Mouse (Mus musculus) CH12.LX (cell line): Measurements from ENCODE around the gene Il1rn.

Experiments
- CHD1 ChIP-seq: IDR thresholded peaks from 2 replicates; pipeline ENCODE4 v1.6.1; 2012; ENCODE audit warnings: low read depth, low read length, improper control_type of control experiment, inconsistent platforms
- CTCF ChIP-seq, 2 experiments: IDR thresholded peaks in 1 of 2; conservative IDR thresholded peaks in 1 of 2; 2 replicates each; pipeline ENCODE4 v1.5.1; 2011 to 2012; ENCODE audit warnings: low read depth in 2 of 2, low read length in 2 of 2, improper control_type of control experiment in 1 of 2, inconsistent platforms in 1 of 2, mild to moderate bottlenecking in 1 of 2, moderate library complexity in 1 of 2
- HCFC1 ChIP-seq: IDR thresholded peaks from 2 replicates; pipeline ENCODE4 v1.6.1; 2012; ENCODE audit warnings: low read depth, mild to moderate bottlenecking, inconsistent platforms, low read length, improper control_type of control experiment
- JUND ChIP-seq: conservative IDR thresholded peaks from 2 replicates; pipeline ENCODE4 v1.6.1; 2011; ENCODE audit warnings: low read depth, low read length, improper control_type of control experiment
- POLR2A ChIP-seq: IDR thresholded peaks from 2 replicates; pipeline ENCODE4 v1.6.1; 2011; ENCODE audit warnings: low read depth, mild to moderate bottlenecking, improper control_type of control experiment, low read length
- ZMIZ1 ChIP-seq: IDR thresholded peaks from 2 replicates; pipeline ENCODE4 v1.6.1; 2012; ENCODE audit warnings: low read depth, mild to moderate bottlenecking, inconsistent platforms, low read length, improper control_type of control experiment

DNA sequence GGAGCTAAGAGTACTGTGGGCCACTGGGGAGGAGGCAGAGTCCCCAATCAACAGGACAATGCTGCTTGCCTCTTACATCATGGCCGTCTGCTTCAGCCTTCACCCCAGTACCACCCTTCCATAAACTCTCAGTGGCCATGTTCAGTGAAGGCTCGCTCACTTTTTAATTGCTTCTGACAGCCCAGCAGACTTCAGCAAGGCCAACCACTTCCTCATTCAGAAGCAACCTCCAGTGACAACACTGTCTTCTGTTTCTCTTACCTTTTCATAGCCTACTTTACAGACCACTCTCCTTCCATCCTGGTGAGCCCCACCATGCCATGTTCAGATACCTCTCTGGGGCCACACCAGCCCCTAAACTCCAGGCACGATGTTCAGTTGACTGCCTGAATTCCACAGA, 47.0 kb downstream of the Il1rn start:
- TF ChIP-seq POLR2A, result no peak
- TF ChIP-seq JUND, result no peak
- no peak for TF ChIP-seq CTCF (conservative IDR thresholded peaks at IDR 0.05 in 1 of 2, IDR thresholded peaks at IDR 0.05 in 1 of 2; ENCODE audit: low read depth in 2 of 2, low read length in 2 of 2)
- no peak for TF ChIP-seq ZMIZ1
- TF ChIP-seq CHD1, result no peak
- TF ChIP-seq HCFC1, result no peak
